Mouse (Mus musculus) liver, embryonic 15.5 days (tissue): Measurements from ENCODE around the gene Nrxn3. TPM values are rescaled to one million over a fixed set of nuclear protein-coding genes. Genes with fewer than 3 reads are reported as not detected.

ENCODE experiments used
- ATAC-seq: fragments of 200-750 bp; cut with Nextera tagmentation; 2 replicates; pipeline ENCODE4 v1.8.0; 2017; ENCODE audit warnings: moderate number of reproducible peaks, mild to moderate bottlenecking, moderate library complexity; ENCODE audit not compliant: insufficient read depth
- H3K27ac ChIP-seq: fragments of 300-500 bp; sonication (generic); replicated peaks from 2 replicates; pipeline ENCODE4 v1.5.1; 2015; ENCODE audit warnings: mild to moderate bottlenecking, inconsistent platforms
- H3K27me3 ChIP-seq: fragments of 300-500 bp; sonication (generic); 2 replicates; pipeline ENCODE4 v1.6.1; 2015; ENCODE audit warnings: mild to moderate bottlenecking, inconsistent platforms
- H3K36me3 ChIP-seq: fragments of 300-500 bp; sonication (generic); replicated peaks from 2 replicates; pipeline ENCODE4 v1.6.1; 2015; ENCODE audit warnings: moderate library complexity, mild to moderate bottlenecking, inconsistent platforms
- H3K4me1 ChIP-seq: fragments of 300-500 bp; sonication (generic); replicated peaks from 2 replicates; pipeline ENCODE4 v1.6.1; 2015; ENCODE audit warnings: inconsistent platforms
- H3K4me2 ChIP-seq: fragments of 300-500 bp; sonication (generic); 2 replicates; pipeline ENCODE4 v1.6.1; 2015; ENCODE audit warnings: moderate library complexity, mild to moderate bottlenecking, inconsistent platforms
- H3K4me3 ChIP-seq: fragments of 300-500 bp; sonication (generic); replicated peaks from 2 replicates; pipeline ENCODE4 v1.5.1; 2015; ENCODE audit warnings: mild to moderate bottlenecking, inconsistent platforms
- H3K9ac ChIP-seq: fragments of 300-500 bp; sonication (generic); 2 replicates; pipeline ENCODE4 v1.6.1; 2015; ENCODE audit warnings: moderate library complexity, mild to moderate bottlenecking, inconsistent platforms
- H3K9me3 ChIP-seq: fragments of 300-500 bp; sonication (generic); replicated peaks from 2 replicates; pipeline ENCODE4 v1.6.1; 2016; ENCODE audit warnings: inconsistent platforms
- WGBS: fragments of 180-500 bp; shearing (Covaris S2); methylation state at CpG from one replicate; pipeline ENCODE4 v1.1.7; 2015; ENCODE audit warnings: mixed read lengths; ENCODE audit not compliant: insufficient replicate concordance; 5-methylcytosine and 5-hydroxymethylcytosine counted together
- polyA plus RNA-seq: library from polyadenylated mRNA; unstranded; fragments of >200 nt; fragmentation: Nextera tagmentation; extraction: Ambion mirVana; gene quantifications from 2 replicates; pipeline ENCODE4 v1.2.1, GENCODE M21; 2015

Gene Nrxn3
- polyA plus RNA-seq, 1 experiment from 2014 or later = 0.38 TPM

- no peak overlapping the region for H3K27ac ChIP-seq
- H3K9ac ChIP-seq = no peak overlapping the region
- H3K36me3 ChIP-seq = no peaks in the 10 kb centered on the region
- H3K9me3 ChIP-seq = no peaks in the 10 kb centered on the region
- H3K4me1 ChIP-seq = no peaks in the 10 kb centered on the region
- no peak overlapping the region for H3K4me2 ChIP-seq
- H3K4me3 ChIP-seq = no peak overlapping the region
- no peak for ATAC-seq
- 67% methylated on average over 2 of the region's 2 CpGs for WGBS
- H3K27me3 ChIP-seq = no peaks in the 10 kb centered on the region
These were observed 135.0 kb downstream of the Nrxn3 start for GRCm38 (mm10) chr12:88857701-88858100.

- H3K27ac ChIP-seq = no peak overlapping the region
- 70% methylated on average over 6 of the region's 6 CpGs for WGBS
- H3K4me3 ChIP-seq = no peak overlapping the region
- no peak overlapping the region for H3K9ac ChIP-seq
- no peaks in the 10 kb centered on the region for H3K27me3 ChIP-seq
- no peaks in the 10 kb centered on the region for H3K36me3 ChIP-seq
- no peak overlapping the region for H3K4me2 ChIP-seq
- no peak for ATAC-seq
- no peaks in the 10 kb centered on the region for H3K9me3 ChIP-seq
- H3K4me1 ChIP-seq = no peaks in the 10 kb centered on the region
These were observed 137.0 kb downstream of the Nrxn3 start for GRCm38 (mm10) chr12:88859456-88860345.

- ATAC-seq = no peak
- Histone ChIP-seq H3K27ac (no peak overlapping the region), H3K27me3 (no peaks in the 10 kb centered on the region), H3K4me2 (no peak overlapping the region), H3K4me1 (no peaks in the 10 kb centered on the region), H3K4me3 (no peak overlapping the region), H3K36me3 (no peaks in the 10 kb centered on the region), H3K9me3 (no peaks in the 10 kb centered on the region), H3K9ac (no peak overlapping the region)
- 41% methylated on average over 4 of the region's 4 CpGs for WGBS
These were observed 137.7 kb downstream of the Nrxn3 start for GRCm38 (mm10) chr12:88860397-88860796.

GRCm38 (mm10) chr12:88863069-88863468 is 140.4 kb downstream of the Nrxn3 start:
- Histone ChIP-seq H3K36me3 (no peaks in the 10 kb centered on the region), H3K4me1 (no peaks in the 10 kb centered on the region), H3K4me3 (no peak overlapping the region), H3K4me2 (no peak overlapping the region), H3K9ac (no peak overlapping the region), H3K27ac (no peak overlapping the region), H3K9me3 (no peaks in the 10 kb centered on the region), H3K27me3 (no peaks in the 10 kb centered on the region)
- 56% methylated on average over 4 of the region's 4 CpGs for WGBS
- ATAC-seq = no peak

GRCm38 (mm10) chr12:88868288-88868687 is 145.6 kb downstream of the Nrxn3 start:
- no peak overlapping the region for H3K4me2 ChIP-seq
- no peak for ATAC-seq
- no peak overlapping the region for H3K9ac ChIP-seq
- H3K9me3 ChIP-seq = no peaks in the 10 kb centered on the region
- no peaks in the 10 kb centered on the region for H3K36me3 ChIP-seq
- no peaks in the 10 kb centered on the region for H3K4me1 ChIP-seq
- no peak overlapping the region for H3K4me3 ChIP-seq
- H3K27ac ChIP-seq = no peak overlapping the region
- no peaks in the 10 kb centered on the region for H3K27me3 ChIP-seq

GRCm38 (mm10) chr12:88897331-88897730 is 174.7 kb downstream of the Nrxn3 start:
- no peak for ATAC-seq
- Histone ChIP-seq H3K36me3 (no peaks in the 10 kb centered on the region), H3K4me2 (no peak overlapping the region), H3K9me3 (no peaks in the 10 kb centered on the region), H3K4me1 (no peaks in the 10 kb centered on the region), H3K27ac (no peak overlapping the region), H3K4me3 (no peak overlapping the region), H3K27me3 (no peaks in the 10 kb centered on the region), H3K9ac (no peak overlapping the region)
- 27% methylated on average over 1 of the region's 1 CpGs for WGBS

GRCm38 (mm10) chr12:88900014-88900727 is 177.5 kb downstream of the Nrxn3 start:
- WGBS = 47% methylated on average over 7 of the region's 7 CpGs
- no peaks in the 10 kb centered on the region for H3K9me3 ChIP-seq
- H3K9ac ChIP-seq = no peak overlapping the region
- no peak overlapping the region for H3K4me2 ChIP-seq
- H3K36me3 ChIP-seq = no peaks in the 10 kb centered on the region
- no peak overlapping the region for H3K27ac ChIP-seq
- ATAC-seq = 0 out of 2 replicates have a peak, but pooled peaks have one; percentile 18
- H3K4me3 ChIP-seq = no peak overlapping the region
- H3K4me1 ChIP-seq = no peaks in the 10 kb centered on the region
- H3K27me3 ChIP-seq = no peaks in the 10 kb centered on the region

- no peak for ATAC-seq
- H3K27ac ChIP-seq = no peak overlapping the region
- no peaks in the 10 kb centered on the region for H3K4me1 ChIP-seq
- no peak overlapping the region for H3K4me2 ChIP-seq
- H3K9me3 ChIP-seq = no peaks in the 10 kb centered on the region
- no peaks in the 10 kb centered on the region for H3K27me3 ChIP-seq
- no peak overlapping the region for H3K9ac ChIP-seq
- H3K4me3 ChIP-seq = no peak overlapping the region
- H3K36me3 ChIP-seq = no peaks in the 10 kb centered on the region
- 7% methylated on average over 1 of the region's 1 CpGs for WGBS
These were observed 178.0 kb downstream of the Nrxn3 start for GRCm38 (mm10) chr12:88900728-88901080.

GRCm38 (mm10) chr12:88910761-88911160 is 188.1 kb downstream of the Nrxn3 start:
- no peaks in the 10 kb centered on the region for H3K9me3 ChIP-seq
- WGBS = 33% methylated on average over 2 of the region's 2 CpGs
- H3K27ac ChIP-seq = no peak overlapping the region
- H3K4me1 ChIP-seq = no peaks in the 10 kb centered on the region
- no peaks in the 10 kb centered on the region for H3K27me3 ChIP-seq
- H3K4me3 ChIP-seq = no peak overlapping the region
- no peak overlapping the region for H3K9ac ChIP-seq
- H3K4me2 ChIP-seq = no peak overlapping the region
- no peak for ATAC-seq
- no peaks in the 10 kb centered on the region for H3K36me3 ChIP-seq

- Histone ChIP-seq H3K4me3 (no peak overlapping the region), H3K27me3 (no peaks in the 10 kb centered on the region), H3K27ac (no peak overlapping the region), H3K4me2 (no peak overlapping the region), H3K9me3 (no peaks in the 10 kb centered on the region), H3K9ac (no peak overlapping the region), H3K36me3 (no peaks in the 10 kb centered on the region), H3K4me1 (no peaks in the 10 kb centered on the region)
- WGBS = 20% methylated on average over 2 of the region's 2 CpGs
- 0 out of 2 replicates have a peak, but pooled peaks have one; percentile 22 for ATAC-seq
These were observed 194.1 kb downstream of the Nrxn3 start for GRCm38 (mm10) chr12:88916752-88917151.

GRCm38 (mm10) chr12:88924896-88925295 is 202.2 kb downstream of the Nrxn3 start:
- no peaks in the 10 kb centered on the region for H3K9me3 ChIP-seq

More at GRCm38 (mm10) chr12:88924896-88925295, 202.2 kb downstream of the Nrxn3 start:
- no peaks in the 10 kb centered on the region for H3K36me3 ChIP-seq
- H3K4me2 ChIP-seq = no peak overlapping the region
- H3K4me3 ChIP-seq = no peak overlapping the region
- WGBS = 44% methylated on average over 3 of the region's 3 CpGs
- no peak overlapping the region for H3K27ac ChIP-seq
- no peaks in the 10 kb centered on the region for H3K27me3 ChIP-seq
- H3K9ac ChIP-seq = no peak overlapping the region
- ATAC-seq = no peak
- H3K4me1 ChIP-seq = no peaks in the 10 kb centered on the region
